Mouse (Mus musculus): ENCODE measurements at regions not wholly inside any gene's neighbourhood (a gene's known extent, or its start where the extent isn't known, plus 50 kb on each side); places are given as distances from the start of the nearest gene placed in this dataset.

GRCm38 (mm10) chr10:118722671-118723070 lies 147.3 kb downstream of the Dyrk2 start:
- Histone ChIP-seq H3K9me3 (no peaks in the 10 kb centered on the region), H3K36me3 (no peaks in the 10 kb centered on the region), H3K4me1 (replicated peaks) (peaks cover 30% of the 10 kb centered on the region), H3K4me2 (replicated peaks) (no peak overlapping the region), H3K4me3 (replicated peaks) (no peak overlapping the region), H3K27ac (0 out of 2 replicates have a peak overlapping the region, but pooled peaks have one; percentile 3), H3K9ac (replicated peaks) (no peak overlapping the region), H3K27me3 (peaks cover 2% of the 10 kb centered on the region; the same call in 1 of the 2 replicates)
- peak; percentile 54; the same call in 1 of the 2 replicates for ATAC-seq
- WGBS: 49% methylated on average over 3 of the region's 3 CpGs

GRCm38 (mm10) chr10:118736093-118736492 lies 133.9 kb downstream of the Dyrk2 start:
- Histone ChIP-seq H3K36me3 (no peaks in the 10 kb centered on the region), H3K9ac (replicated peaks) (no peak overlapping the region), H3K4me1 (replicated peaks) (no peaks in the 10 kb centered on the region), H3K4me2 (replicated peaks) (no peak overlapping the region), H3K9me3 (no peaks in the 10 kb centered on the region), H3K27me3 (no peaks in the 10 kb centered on the region), H3K4me3 (replicated peaks) (no peak overlapping the region), H3K27ac (no peak overlapping the region)
- ATAC-seq: no peak
- 96% methylated on average over 4 of the region's 4 CpGs for WGBS

DNA sequence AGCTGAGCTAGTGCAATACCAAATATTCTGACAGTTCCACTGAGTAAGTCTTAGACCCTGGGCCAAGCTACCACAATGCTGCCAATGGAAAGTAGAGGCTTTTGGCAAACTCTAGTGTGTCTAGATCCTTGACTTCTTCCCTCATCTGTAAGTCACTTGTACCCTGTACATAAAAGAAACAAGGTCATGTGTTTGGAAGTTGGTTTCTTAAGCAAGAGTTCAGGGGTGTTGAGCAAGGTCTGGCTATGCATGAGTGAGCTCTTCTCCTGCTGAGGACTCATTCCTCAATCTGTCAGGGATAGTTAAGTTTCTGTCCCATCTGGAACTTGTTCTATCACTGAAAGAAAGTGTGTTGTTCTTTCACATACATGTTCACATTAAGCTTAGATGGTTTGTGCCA lies 132.9 kb downstream of the Dyrk2 start:
- no peaks in the 10 kb centered on the region for H3K4me1 ChIP-seq (replicated peaks)
- H3K4me3 ChIP-seq (replicated peaks): no peak overlapping the region
- no peak overlapping the region for H3K27ac ChIP-seq
- H3K4me2 ChIP-seq (replicated peaks): no peak overlapping the region
- H3K27me3 ChIP-seq: no peaks in the 10 kb centered on the region
- no peaks in the 10 kb centered on the region for H3K9me3 ChIP-seq
- ATAC-seq: no peak
- no peak overlapping the region for H3K9ac ChIP-seq (replicated peaks)
- no peaks in the 10 kb centered on the region for H3K36me3 ChIP-seq

GRCm38 (mm10) chr10:118739849-118740481 lies 130.0 kb downstream of the Dyrk2 start:
- H3K27me3 ChIP-seq: no peaks in the 10 kb centered on the region
- 86% methylated on average over 10 of the region's 10 CpGs for WGBS
- no peak overlapping the region for H3K9ac ChIP-seq (replicated peaks)
- H3K9me3 ChIP-seq: no peaks in the 10 kb centered on the region
- H3K4me1 ChIP-seq (replicated peaks): no peaks in the 10 kb centered on the region
- no peak overlapping the region for H3K4me2 ChIP-seq (replicated peaks)
- ATAC-seq: no peak
- H3K27ac ChIP-seq: no peak overlapping the region
- H3K4me3 ChIP-seq (replicated peaks): no peak overlapping the region
- no peaks in the 10 kb centered on the region for H3K36me3 ChIP-seq

DNA sequence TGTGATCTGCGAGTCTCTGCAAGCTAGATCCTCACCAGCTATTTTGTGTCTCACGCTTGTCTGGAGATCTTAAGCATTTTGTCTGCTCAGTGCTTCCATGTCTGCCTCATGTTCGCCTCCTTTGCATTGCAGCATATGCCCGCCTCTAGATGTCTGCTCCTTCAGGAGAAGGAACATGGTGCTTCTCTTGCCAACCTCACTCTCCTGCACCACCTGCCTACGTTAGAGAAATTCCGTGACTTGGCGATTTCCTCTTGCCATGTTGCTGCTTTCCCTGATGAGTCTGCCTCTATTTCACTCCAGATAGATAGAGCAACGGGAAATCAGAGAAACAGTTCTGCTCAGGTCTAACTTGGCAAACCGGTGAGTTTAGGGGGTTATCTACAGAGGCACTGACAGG lies 126.2 kb downstream of the Dyrk2 start:
- Histone ChIP-seq H3K4me2 (replicated peaks) (no peak overlapping the region), H3K9ac (replicated peaks) (no peak overlapping the region), H3K36me3 (no peaks in the 10 kb centered on the region), H3K27me3 (no peaks in the 10 kb centered on the region), H3K4me1 (replicated peaks) (peaks cover 6% of the 10 kb centered on the region; the same call in 1 of the 2 replicates), H3K4me3 (replicated peaks) (no peak overlapping the region), H3K27ac (no peak overlapping the region), H3K9me3 (no peaks in the 10 kb centered on the region)
- no peak for ATAC-seq
- 93% methylated on average over 9 of the region's 9 CpGs for WGBS

DNA sequence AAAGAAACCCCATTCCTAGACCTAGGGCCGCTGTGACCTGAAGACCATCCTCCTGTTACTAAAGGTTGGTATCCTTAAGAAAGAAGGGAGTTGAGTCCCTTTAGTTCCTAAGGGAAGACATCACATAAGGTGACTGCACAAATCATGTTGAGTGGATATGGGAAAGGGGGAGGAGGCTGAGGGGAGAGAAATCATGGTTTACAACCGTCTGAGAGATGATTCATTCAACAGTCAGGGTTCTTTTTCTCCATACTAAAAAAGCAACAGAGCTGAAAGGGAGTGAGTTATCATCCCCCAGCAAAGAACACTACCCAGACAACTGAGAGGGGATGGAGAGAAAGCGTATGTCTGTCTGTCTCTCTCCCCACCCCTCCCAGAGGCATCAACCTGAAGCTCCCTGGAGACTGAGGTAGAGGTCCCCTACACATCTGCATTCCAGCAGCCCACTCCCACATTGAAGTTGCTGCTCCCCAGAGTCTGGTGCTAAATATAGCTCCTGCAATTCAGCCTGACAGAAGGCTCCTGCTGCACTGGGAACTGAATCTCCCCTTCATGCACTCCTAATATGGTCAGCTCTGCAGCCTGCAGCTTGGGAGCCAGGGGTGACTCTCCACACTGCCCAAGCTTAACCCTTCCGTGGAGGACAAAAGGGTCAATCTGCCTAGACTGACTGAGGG lies 123.2 kb downstream of the Dyrk2 start:
- Histone ChIP-seq H3K4me3 (replicated peaks) (no peak overlapping the region), H3K9me3 (no peaks in the 10 kb centered on the region), H3K4me1 (replicated peaks) (peaks cover 6% of the 10 kb centered on the region; the same call in 1 of the 2 replicates), H3K27ac (no peak overlapping the region), H3K9ac (replicated peaks) (no peak overlapping the region), H3K4me2 (replicated peaks) (no peak overlapping the region), H3K27me3 (no peaks in the 10 kb centered on the region), H3K36me3 (no peaks in the 10 kb centered on the region)
- ATAC-seq: 0 out of 2 replicates have a peak, but pooled peaks have one; percentile 20
- WGBS: 58% methylated on average over 4 of the region's 4 CpGs

DNA sequence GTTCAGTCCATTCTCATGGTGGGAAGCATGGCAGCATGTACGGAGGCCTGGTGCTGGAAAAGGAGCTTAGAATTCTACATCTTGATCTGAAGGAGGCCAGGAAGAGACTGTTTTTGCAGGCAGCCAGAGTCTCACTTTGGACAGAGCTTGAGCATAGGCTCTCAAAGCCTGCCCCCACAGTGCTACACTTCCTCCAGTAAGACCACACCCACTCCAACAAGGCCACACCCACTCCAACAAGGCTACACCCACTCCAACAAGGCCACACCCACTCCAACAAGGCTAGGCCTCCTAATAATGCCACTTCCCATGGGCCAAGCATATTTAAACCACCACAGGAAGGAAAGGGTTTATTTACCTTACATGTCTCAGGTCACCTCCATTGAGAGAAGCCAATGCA lies 121.0 kb downstream of the Dyrk2 start:
- Histone ChIP-seq H3K9ac (replicated peaks) (no peak overlapping the region), H3K4me1 (replicated peaks) (peaks cover 6% of the 10 kb centered on the region; the same call in 1 of the 2 replicates), H3K4me2 (replicated peaks) (no peak overlapping the region), H3K36me3 (no peaks in the 10 kb centered on the region), H3K4me3 (replicated peaks) (no peak overlapping the region), H3K27me3 (no peaks in the 10 kb centered on the region), H3K9me3 (no peaks in the 10 kb centered on the region), H3K27ac (no peak overlapping the region)
- 97% methylated on average over 1 of the region's 1 CpGs for WGBS
- ATAC-seq: no peak

DNA sequence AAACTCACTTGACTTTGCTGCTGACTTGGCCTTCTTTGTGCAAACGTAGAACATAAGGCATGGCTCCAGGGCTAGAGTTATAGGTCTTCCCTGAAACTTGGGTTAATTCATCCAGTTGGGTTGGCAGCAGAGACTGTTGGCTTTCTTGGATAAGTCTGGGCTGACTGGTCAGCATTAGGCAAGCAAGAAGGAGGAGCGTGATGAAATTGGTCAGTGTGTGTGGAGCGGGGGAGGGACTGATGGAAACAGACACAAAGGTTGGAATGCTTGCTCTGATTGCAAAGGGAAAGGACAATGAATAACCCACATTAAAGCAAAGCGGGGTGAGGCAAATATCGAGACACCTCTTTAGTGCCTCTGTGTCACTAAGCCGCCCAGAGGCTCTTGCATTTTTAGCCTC lies 120.3 kb downstream of the Dyrk2 start:
- Histone ChIP-seq H3K27me3 (no peaks in the 10 kb centered on the region), H3K4me2 (replicated peaks) (no peak overlapping the region), H3K27ac (no peak overlapping the region), H3K9me3 (no peaks in the 10 kb centered on the region), H3K4me1 (replicated peaks) (peaks cover 6% of the 10 kb centered on the region; the same call in 1 of the 2 replicates), H3K9ac (replicated peaks) (no peak overlapping the region), H3K4me3 (replicated peaks) (no peak overlapping the region), H3K36me3 (no peaks in the 10 kb centered on the region)
- 59% methylated on average over 6 of the region's 6 CpGs for WGBS
- no peak for ATAC-seq

DNA sequence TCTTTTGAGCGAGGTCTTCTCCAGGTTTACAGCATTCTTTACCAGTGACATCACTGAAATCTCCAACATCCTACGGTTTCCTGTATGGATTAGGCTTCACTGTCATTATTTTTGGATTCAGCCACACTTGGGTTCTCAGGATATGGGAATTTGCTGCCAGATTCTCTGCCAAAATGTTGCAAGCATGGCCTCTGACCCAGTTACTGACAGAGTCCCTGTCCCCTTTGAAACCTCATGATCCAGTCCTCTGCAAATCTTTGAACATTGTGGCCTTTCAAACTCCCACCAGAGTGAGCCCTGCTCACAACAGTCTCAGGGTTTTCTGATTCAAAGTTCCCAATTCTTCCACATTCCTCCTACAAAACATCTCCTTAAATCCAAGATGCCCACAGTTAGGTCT lies 118.9 kb downstream of the Dyrk2 start:
- Histone ChIP-seq H3K9ac (replicated peaks) (no peak overlapping the region), H3K27ac (no peak overlapping the region), H3K36me3 (no peaks in the 10 kb centered on the region), H3K4me1 (replicated peaks) (peaks cover 6% of the 10 kb centered on the region; the same call in 1 of the 2 replicates), H3K9me3 (no peaks in the 10 kb centered on the region), H3K4me3 (replicated peaks) (no peak overlapping the region), H3K4me2 (replicated peaks) (no peak overlapping the region), H3K27me3 (no peaks in the 10 kb centered on the region)
- 86% methylated on average over 2 of the region's 2 CpGs for WGBS
- ATAC-seq: no peak

GRCm38 (mm10) chr10:118753061-118753775 lies 116.8 kb downstream of the Dyrk2 start:
- WGBS: 84% methylated on average over 5 of the region's 5 CpGs
- Histone ChIP-seq H3K9ac (replicated peaks) (no peak overlapping the region), H3K4me2 (replicated peaks) (no peak overlapping the region), H3K9me3 (no peaks in the 10 kb centered on the region), H3K4me3 (replicated peaks) (no peak overlapping the region), H3K27ac (no peak overlapping the region), H3K4me1 (replicated peaks) (no peaks in the 10 kb centered on the region), H3K27me3 (no peaks in the 10 kb centered on the region), H3K36me3 (no peaks in the 10 kb centered on the region)
- no peak for ATAC-seq

GRCm38 (mm10) chr10:118754791-118755190 lies 115.2 kb downstream of the Dyrk2 start:
- WGBS: 77% methylated on average over 13 of the region's 13 CpGs
- no peak for ATAC-seq

DNA sequence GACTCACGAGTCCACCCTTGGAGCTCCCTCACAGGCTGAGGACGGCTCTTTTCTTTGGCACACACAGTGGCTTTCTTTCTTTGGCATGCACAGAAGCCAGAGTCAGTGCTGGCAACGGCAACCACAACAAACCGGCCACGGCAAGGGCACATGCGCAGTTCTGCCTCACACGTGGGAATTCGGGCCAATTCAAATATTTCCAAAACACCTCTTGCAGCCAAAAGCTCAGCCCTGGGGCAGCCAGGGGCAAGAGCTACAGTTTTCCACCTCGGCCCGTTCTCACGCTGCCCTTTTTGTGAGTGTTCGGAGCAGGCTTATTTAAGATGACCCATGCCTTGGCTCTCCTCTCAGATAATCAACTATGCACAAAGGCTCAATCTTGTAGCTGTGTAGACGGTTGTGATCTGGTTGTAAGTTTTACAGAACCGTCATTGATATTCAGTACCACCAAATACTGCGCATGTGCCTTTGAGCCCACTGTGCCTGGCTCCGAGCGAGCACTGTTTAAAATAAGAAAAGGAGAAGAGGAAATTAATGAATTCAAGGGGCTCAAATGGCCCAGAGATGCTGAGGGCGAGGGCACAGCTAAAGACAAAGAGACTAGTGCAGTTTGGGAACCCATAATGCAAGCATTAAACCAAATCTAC lies 111.1 kb downstream of the Dyrk2 start:
- no peaks in the 10 kb centered on the region for H3K9me3 ChIP-seq
- no peak overlapping the region for H3K4me2 ChIP-seq (replicated peaks)
- 80% methylated on average over 18 of the region's 18 CpGs for WGBS
- H3K4me3 ChIP-seq (replicated peaks): no peak overlapping the region
- no peak overlapping the region for H3K9ac ChIP-seq (replicated peaks)
- no peaks in the 10 kb centered on the region for H3K36me3 ChIP-seq
- no peak overlapping the region for H3K27ac ChIP-seq
- ATAC-seq: peak; percentile 21; the same call in 1 of the 2 replicates
- H3K27me3 ChIP-seq: no peaks in the 10 kb centered on the region
- 0 out of 2 replicates have a peak, but pooled peaks cover 6% of the 10 kb centered on the region for H3K4me1 ChIP-seq (replicated peaks)

More at GRCm38 (mm10) chr10:118754791-118755190, 115.2 kb downstream of the Dyrk2 start:
- Histone ChIP-seq H3K36me3 (no peaks in the 10 kb centered on the region), H3K9ac (replicated peaks) (no peak overlapping the region), H3K9me3 (no peaks in the 10 kb centered on the region), H3K4me1 (replicated peaks) (no peaks in the 10 kb centered on the region), H3K27ac (no peak overlapping the region), H3K4me3 (replicated peaks) (no peak overlapping the region), H3K4me2 (replicated peaks) (no peak overlapping the region), H3K27me3 (no peaks in the 10 kb centered on the region)

Data from midbrain, embryonic 13.5 days (tissue).